Mouse (Mus musculus) intestine, embryonic 16.5 days (tissue): ENCODE data around the gene Nr3c2. TPM values are rescaled to one million over a fixed set of nuclear protein-coding genes. Genes with fewer than 3 reads are reported as not detected.

ENCODE experiments used
- ATAC-seq: fragments of 200-750 bp; cut with Nextera tagmentation; 2 replicates; pipeline ENCODE4 v1.8.0; 2017; ENCODE audit warnings: moderate TSS enrichment, moderate library complexity
- H3K27ac ChIP-seq: fragments of 300-500 bp; sonication (generic); 2 replicates; pipeline ENCODE4 v1.5.1; 2014; ENCODE audit warnings: mild to moderate bottlenecking, low read length
- H3K27me3 ChIP-seq: fragments of 300-500 bp; sonication (generic); replicated peaks from 2 replicates; pipeline ENCODE4 v1.6.1; 2014; ENCODE audit warnings: low read length, control low read depth, mixed read lengths; ENCODE audit not compliant: control insufficient read depth, insufficient read depth
- H3K36me3 ChIP-seq: fragments of 300-500 bp; sonication (generic); 2 replicates; pipeline ENCODE4 v1.6.1; 2014; ENCODE audit warnings: low read length, control low read depth; ENCODE audit not compliant: control insufficient read depth, insufficient read depth
- H3K4me1 ChIP-seq: fragments of 300-500 bp; sonication (generic); 2 replicates; pipeline ENCODE4 v1.6.1; 2014; ENCODE audit warnings: low read length, control low read depth, mixed read lengths; ENCODE audit not compliant: control insufficient read depth, insufficient read depth
- H3K4me2 ChIP-seq: fragments of 300-500 bp; sonication (generic); 2 replicates; pipeline ENCODE4 v1.6.1; 2014; ENCODE audit warnings: low read depth, low read length, control low read depth
- H3K4me3 ChIP-seq: fragments of 300-500 bp; sonication (generic); 2 replicates; pipeline ENCODE4 v1.5.1; 2014; ENCODE audit warnings: mild to moderate bottlenecking, low read length
- H3K9ac ChIP-seq: fragments of 300-500 bp; sonication (generic); 2 replicates; pipeline ENCODE4 v1.6.1; 2014; ENCODE audit warnings: low read depth, low read length
- H3K9me3 ChIP-seq: fragments of 300-500 bp; sonication (generic); 2 replicates; pipeline ENCODE4 v1.6.1; 2016; ENCODE audit warnings: low read length, control low read depth; ENCODE audit not compliant: control insufficient read depth
- WGBS: fragments of 180-500 bp; shearing (Covaris S2); extraction: QIAGEN DNeasy Blood & Tissue Kit; methylation state at CpG from one replicate; pipeline ENCODE4 v1.1.7; 2014; 5-methylcytosine and 5-hydroxymethylcytosine counted together
- polyA plus RNA-seq: library from polyadenylated mRNA; unstranded; fragments of >200 nt; fragmentation: Nextera tagmentation; extraction: Ambion mirVana; gene quantifications from 2 replicates; pipeline ENCODE4 v1.2.1, GENCODE M21; 2015

The Nr3c2 gene
- polyA plus RNA-seq, 1 experiment from 2014 or later, result 4.0 TPM

GRCm38 (mm10) chr8:77262216-77263009 lies 363.2 kb downstream of the Nr3c2 start:
- peaks cover 4% of the 10 kb centered on the region for H3K36me3 ChIP-seq
- no peak for ATAC-seq
- 65% methylated on average over 12 of the region's 12 CpGs for WGBS
- H3K9ac ChIP-seq, result no peak overlapping the region
- no peaks in the 10 kb centered on the region for H3K27me3 ChIP-seq
- peaks cover 8% of the 10 kb centered on the region for H3K4me1 ChIP-seq
- H3K4me3 ChIP-seq, result no peak overlapping the region
- H3K27ac ChIP-seq, result no peak overlapping the region
- H3K4me2 ChIP-seq, result no peak overlapping the region
- no peaks in the 10 kb centered on the region for H3K9me3 ChIP-seq

- no peak for ATAC-seq
- Histone ChIP-seq H3K9ac (no peak overlapping the region), H3K9me3 (no peaks in the 10 kb centered on the region), H3K4me1 (peaks cover 6% of the 10 kb centered on the region; the same call in 1 of the 2 replicates), H3K4me2 (no peak overlapping the region), H3K27me3 (no peaks in the 10 kb centered on the region), H3K4me3 (no peak overlapping the region), H3K27ac (no peak overlapping the region), H3K36me3 (peaks cover 18% of the 10 kb centered on the region)
- WGBS, result 45% methylated on average over 1 of the region's 1 CpGs
Measured at GRCm38 (mm10) chr8:77267941-77268405, 368.7 kb downstream of the Nr3c2 start.

GRCm38 (mm10) chr8:77272136-77272535 lies 372.9 kb downstream of the Nr3c2 start:
- Histone ChIP-seq H3K27ac (no peak overlapping the region), H3K4me3 (no peak overlapping the region), H3K4me1 (0 out of 2 replicates have a peak, but pooled peaks cover 2% of the 10 kb centered on the region), H3K27me3 (no peaks in the 10 kb centered on the region), H3K36me3 (peaks cover 18% of the 10 kb centered on the region), H3K9me3 (no peaks in the 10 kb centered on the region), H3K9ac (no peak overlapping the region), H3K4me2 (no peak overlapping the region)
- ATAC-seq, result no peak
- 89% methylated on average over 6 of the region's 6 CpGs for WGBS

- peaks cover 10% of the 10 kb centered on the region; the same call in 1 of the 2 replicates for H3K36me3 ChIP-seq
- no peak for ATAC-seq
- H3K27me3 ChIP-seq, result no peaks in the 10 kb centered on the region
- no peak overlapping the region for H3K27ac ChIP-seq
- no peaks in the 10 kb centered on the region for H3K9me3 ChIP-seq
- 87% methylated on average over 5 of the region's 5 CpGs for WGBS
- H3K4me1 ChIP-seq, result no peaks in the 10 kb centered on the region
- no peak overlapping the region for H3K9ac ChIP-seq
- no peak overlapping the region for H3K4me2 ChIP-seq
- H3K4me3 ChIP-seq, result no peak overlapping the region
Measured at GRCm38 (mm10) chr8:77275571-77275970, 376.3 kb downstream of the Nr3c2 start.

GRCm38 (mm10) chr8:77276827-77277226 lies 377.6 kb downstream of the Nr3c2 start:
- 78% methylated on average over 10 of the region's 10 CpGs for WGBS

GRCm38 (mm10) chr8:77278246-77278645 lies 379.0 kb downstream of the Nr3c2 start:
- no peaks in the 10 kb centered on the region for H3K9me3 ChIP-seq

More at GRCm38 (mm10) chr8:77276827-77277226, 377.6 kb downstream of the Nr3c2 start:
- peaks cover 4% of the 10 kb centered on the region; the same call in 1 of the 2 replicates for H3K36me3 ChIP-seq
- H3K4me3 ChIP-seq, result no peak overlapping the region
- no peak for ATAC-seq
- no peaks in the 10 kb centered on the region for H3K9me3 ChIP-seq
- H3K4me1 ChIP-seq, result no peaks in the 10 kb centered on the region
- H3K27ac ChIP-seq, result no peak overlapping the region
- H3K4me2 ChIP-seq, result no peak overlapping the region
- H3K27me3 ChIP-seq, result no peaks in the 10 kb centered on the region
- H3K9ac ChIP-seq, result no peak overlapping the region

GRCm38 (mm10) chr8:77279977-77280376 lies 380.7 kb downstream of the Nr3c2 start:
- Histone ChIP-seq H3K4me2 (no peak overlapping the region), H3K36me3 (no peaks in the 10 kb centered on the region), H3K9ac (no peak overlapping the region), H3K4me1 (no peaks in the 10 kb centered on the region), H3K4me3 (no peak overlapping the region), H3K27ac (no peak overlapping the region), H3K9me3 (no peaks in the 10 kb centered on the region), H3K27me3 (no peaks in the 10 kb centered on the region)
- no peak for ATAC-seq
- WGBS, result 56% methylated on average over 3 of the region's 3 CpGs

More at GRCm38 (mm10) chr8:77278246-77278645, 379.0 kb downstream of the Nr3c2 start:
- Histone ChIP-seq H3K36me3 (no peaks in the 10 kb centered on the region), H3K27ac (no peak overlapping the region), H3K27me3 (no peaks in the 10 kb centered on the region), H3K9ac (no peak overlapping the region), H3K4me2 (no peak overlapping the region), H3K4me1 (no peaks in the 10 kb centered on the region), H3K4me3 (no peak overlapping the region)
- WGBS, result 91% methylated on average over 4 of the region's 4 CpGs
- no peak for ATAC-seq

GRCm38 (mm10) chr8:77282605-77283236 lies 383.5 kb downstream of the Nr3c2 start:
- H3K4me2 ChIP-seq, result no peak overlapping the region
- H3K4me1 ChIP-seq, result no peaks in the 10 kb centered on the region
- H3K9ac ChIP-seq, result no peak overlapping the region
- no peaks in the 10 kb centered on the region for H3K36me3 ChIP-seq
- no peaks in the 10 kb centered on the region for H3K9me3 ChIP-seq
- no peaks in the 10 kb centered on the region for H3K27me3 ChIP-seq
- no peak overlapping the region for H3K27ac ChIP-seq
- no peak for ATAC-seq
- 80% methylated on average over 7 of the region's 7 CpGs for WGBS
- no peak overlapping the region for H3K4me3 ChIP-seq

GRCm38 (mm10) chr8:77284473-77284872 lies 385.2 kb downstream of the Nr3c2 start:
- 92% methylated on average over 3 of the region's 3 CpGs for WGBS
- Histone ChIP-seq H3K4me3 (no peak overlapping the region), H3K27me3 (no peaks in the 10 kb centered on the region), H3K4me2 (no peak overlapping the region), H3K27ac (no peak overlapping the region), H3K9me3 (no peaks in the 10 kb centered on the region), H3K4me1 (no peaks in the 10 kb centered on the region), H3K9ac (no peak overlapping the region), H3K36me3 (no peaks in the 10 kb centered on the region)
- ATAC-seq, result no peak
